Mouse (Mus musculus): ENCODE measurements around the gene Gm13289.
"Not testable (repeated sequence)": the region's sequence is repeated elsewhere in the genome, so short reads cannot be mapped to it uniquely, and the experiment has no call there.

GRCm38 (mm10) chr4:88788402-88788801 is 11.7 kb downstream of the Gm13289 start, which contains the start of gene Gm13277:
- TF ChIP-seq CTCF (IDR thresholded peaks at IDR 0.05; ENCODE audit: borderline replicate concordance, extremely low read depth, insufficient read depth, insufficient read length) = peak; percentile 29; the same call in 1 of the 2 replicates
- TF ChIP-seq POLR2A (IDR thresholded peaks at IDR 0.05; ENCODE audit: borderline replicate concordance, extremely low read depth, insufficient read depth, insufficient read length, poor library complexity, severe bottlenecking) = not testable (repeated sequence)
